Mouse (Mus musculus) embryonic stem cell, embryonic (primary cell): ENCODE data around the gene Ncf1.

Experiments used
- CTCF ChIA-PET, 4 experiments: fragments of 300-600 bp in 2 of 4; fragments of 350-600 bp in 2 of 4; sonication (Branson Sonifier 250); formaldehyde crosslinking; loops; one replicate each; lab custom pipeline; 2022; ENCODE audit warnings: inconsistent platforms in 2 of 4; lab: Charles Lee
- POLR2A ChIA-PET, 4 experiments: fragments of 300-600 bp in 2 of 4; fragments of 350-600 bp in 2 of 4; sonication (Branson Sonifier 250); formaldehyde crosslinking; loops; one replicate each; lab custom pipeline; 2022; ENCODE audit warnings: antibody characterized with exemption in 4 of 4, inconsistent platforms in 1 of 4; lab: Charles Lee

Gene Ncf1

GRCm38 (mm10) chr5:134186961-134187731 is 42.3 kb downstream of the Ncf1 start:
- POLR2A ChIA-PET: interaction anchor here in 2 of 4 experiments (0.7 to 2.8 kb wide), 7 partner anchors 9 to 183 kb away, joined by 3 to 10 read pairs (median 3); no protein-coding TSS in a partner anchor
- CTCF ChIA-PET: interaction anchor here in 3 of 4 experiments (0.6 to 2.0 kb wide), 13 partner anchors 12 to 385 kb away, joined by 3 to 8 read pairs (median 3); no protein-coding TSS in a partner anchor

GRCm38 (mm10) chr5:134186059-134186458 is 43.4 kb downstream of the Ncf1 start:
- POLR2A ChIA-PET: interaction anchor here in 3 of 4 experiments (0.6 to 3.5 kb wide), 13 partner anchors 8 to 187 kb away, joined by 3 to 23 read pairs (median 3); partner anchors contain the start of gene Rcc1l (in 1 of the 3)
- CTCF ChIA-PET: interaction anchor here in 1 of 4 experiments (0.8 to 2.0 kb wide), 4 partner anchors 154 to 188 kb away, joined by 3 to 5 read pairs (median 4); no protein-coding TSS in a partner anchor

GRCm38 (mm10) chr5:134183880-134184808 is 45.3 kb downstream of the Ncf1 start, which contains the start of gene Gtf2ird2:
Gtf2ird2 (plus strand) TSS chr5:134184019.
- ChIA-PET POLR2A (interaction anchor here (0.6 to 3.5 kb wide), 49 partner anchors 8 to 749 kb away, joined by 3 to 23 read pairs (median 3); partner anchors contain the start of gene Rcc1l (in 1 of the 4)), CTCF (interaction anchor here in 3 of 4 experiments (0.5 to 1.0 kb wide), 6 partner anchors 11 to 310 kb away, joined by 3 to 5 read pairs (median 4); no protein-coding TSS in a partner anchor)

DNA sequence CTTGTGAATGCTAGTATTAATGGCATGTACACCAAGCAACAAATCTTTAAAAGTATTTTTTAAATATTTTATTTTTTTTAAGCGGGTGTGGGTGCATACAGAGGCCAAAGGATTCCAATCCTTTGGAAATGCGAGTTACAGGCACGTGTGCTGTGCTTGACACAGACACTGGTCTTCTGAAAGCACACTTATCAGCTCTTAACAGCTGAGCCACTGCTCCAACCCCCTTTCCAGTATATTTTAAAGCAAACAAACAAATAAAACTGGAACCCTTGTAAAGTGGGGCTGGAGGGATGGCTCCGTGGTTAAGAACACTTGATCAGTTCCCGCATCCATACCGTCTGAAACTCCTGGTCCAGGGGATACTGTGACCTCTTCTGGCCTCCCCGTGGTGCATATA is 46.3 kb downstream of the Ncf1 start:
- POLR2A ChIA-PET: interaction anchor here in 3 of 4 experiments (0.6 to 3.5 kb wide), 34 partner anchors 8 to 1811 kb away, joined by 3 to 23 read pairs (median 4); partner anchors contain the start of gene Rcc1l (in 1 of the 3)
- CTCF ChIA-PET: interaction anchor here in 1 of 4 experiments (0.6 kb wide), 1 partner anchor 55 kb away, joined by 6 read pairs; no protein-coding TSS in a partner anchor

GRCm38 (mm10) chr5:134182735-134183134 is 46.7 kb downstream of the Ncf1 start:
- ChIA-PET POLR2A (interaction anchor here in 3 of 4 experiments (0.7 to 3.5 kb wide), 23 partner anchors 8 to 191 kb away, joined by 3 to 23 read pairs (median 3); partner anchors contain the start of gene Rcc1l (in 1 of the 3)), CTCF (interaction anchor here in 1 of 4 experiments (0.6 kb wide), 1 partner anchor 95 kb away, joined by 4 read pairs; no protein-coding TSS in a partner anchor)

- POLR2A ChIA-PET: interaction anchor here in 3 of 4 experiments (0.6 to 3.5 kb wide), 19 partner anchors 7 to 895 kb away, joined by 3 to 23 read pairs (median 3); partner anchors contain the start of gene Rcc1l (in 1 of the 3)
- CTCF ChIA-PET: interaction anchor here in 1 of 4 experiments (0.6 kb wide), 1 partner anchor 96 kb away, joined by 4 read pairs; no protein-coding TSS in a partner anchor
These were observed 47.3 kb downstream of the Ncf1 start for GRCm38 (mm10) chr5:134182172-134182571.

DNA sequence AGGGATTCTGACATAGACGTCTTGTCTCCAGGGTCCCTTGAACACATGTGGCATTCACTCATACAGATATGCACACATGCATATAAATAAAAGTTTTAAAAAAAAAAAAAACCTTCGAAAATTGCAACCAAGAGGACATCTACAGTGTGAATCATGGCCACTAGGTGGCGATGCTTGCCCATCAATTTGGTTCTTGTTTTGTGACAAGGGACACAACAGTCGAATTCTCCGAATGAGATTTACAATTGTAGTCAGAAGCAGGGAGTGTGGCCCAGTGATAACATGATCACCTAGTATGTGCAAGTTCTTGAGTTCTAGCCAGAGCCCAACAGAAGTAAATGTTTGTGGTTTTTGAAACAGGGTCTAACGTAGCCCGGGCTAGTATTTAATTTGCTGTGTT is 49.6 kb downstream of the Ncf1 start:
- CTCF ChIA-PET: interaction anchor here (0.7 to 1.9 kb wide), 6 partner anchors 18 to 310 kb away, joined by 3 to 10 read pairs (median 4); no protein-coding TSS in a partner anchor

GRCm38 (mm10) chr5:134178536-134178935 is 50.9 kb downstream of the Ncf1 start:
- CTCF ChIA-PET: interaction anchor here (0.6 to 1.9 kb wide), 8 partner anchors 49 to 313 kb away, joined by 3 to 10 read pairs (median 4); no protein-coding TSS in a partner anchor
- POLR2A ChIA-PET: interaction anchor here (0.6 to 5.5 kb wide), 35 partner anchors 8 to 788 kb away, joined by 3 to 27 read pairs (median 3); partner anchors contain the start of genes Clip2 (in 1 of the 4), Gtf2i (in 1 of the 4) and Gtf2ird1 (in 1 of the 4)

More for the DNA sequence above, 49.6 kb downstream of the Ncf1 start:
- POLR2A ChIA-PET: interaction anchor here in 3 of 4 experiments (0.9 to 2.4 kb wide), 6 partner anchors 12 to 193 kb away, joined by 3 to 10 read pairs (median 4); no protein-coding TSS in a partner anchor

GRCm38 (mm10) chr5:134176169-134176881 is 53.1 kb downstream of the Ncf1 start, which contains the start of gene Rcc1l:
Rcc1l (minus strand) TSS chr5:134176774.
- ChIA-PET POLR2A (interaction anchor here (0.6 to 5.5 kb wide), 60 partner anchors 8 to 789 kb away, joined by 3 to 27 read pairs (median 4); partner anchors contain the start of gene Gtf2ird2 (in 2 of the 4)), CTCF (interaction anchor here in 3 of 4 experiments (0.6 to 2.5 kb wide), 17 partner anchors 9 to 972 kb away, joined by 3 to 8 read pairs (median 4); no protein-coding TSS in a partner anchor)

DNA sequence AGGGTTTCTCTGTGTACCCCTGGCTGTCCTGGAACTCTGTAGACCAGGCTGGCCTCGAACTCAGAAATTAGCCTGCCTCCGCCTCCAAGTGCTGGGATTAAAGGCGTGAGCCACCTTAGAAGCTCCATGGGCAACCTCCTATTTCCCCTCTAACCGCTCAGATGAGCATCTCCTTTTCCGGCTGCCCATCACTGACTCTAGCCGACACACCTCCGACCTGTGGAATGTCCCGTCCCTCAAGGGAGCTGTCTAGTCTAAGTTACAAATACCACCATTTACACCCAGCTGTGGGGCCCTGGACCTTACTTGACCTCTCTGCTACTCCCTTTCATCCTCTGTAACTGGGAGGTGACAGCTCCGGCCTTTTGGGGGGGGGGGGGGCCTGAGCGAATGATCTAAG is 53.7 kb downstream of the Ncf1 start:
- ChIA-PET POLR2A (interaction anchor here (0.6 to 5.5 kb wide), 59 partner anchors 8 to 938 kb away, joined by 3 to 27 read pairs (median 4); partner anchors contain the start of genes Gtf2ird2 (in 2 of the 4) and Castor2 (in 1 of the 4)), CTCF (interaction anchor here (0.5 to 2.5 kb wide), 19 partner anchors 9 to 973 kb away, joined by 3 to 8 read pairs (median 4); no protein-coding TSS in a partner anchor)

GRCm38 (mm10) chr5:134173206-134173605 is 56.2 kb downstream of the Ncf1 start:
- CTCF ChIA-PET: interaction anchor here (0.5 to 1.4 kb wide), 46 partner anchors 9 to 1784 kb away, joined by 3 to 17 read pairs (median 4); partner anchors contain the start of genes Castor2 (in 2 of the 4), Gtf2ird2 (in 1 of the 4) and Limk1 (in 1 of the 4)
- POLR2A ChIA-PET: interaction anchor here in 2 of 4 experiments (0.8 to 4.7 kb wide), 10 partner anchors 11 to 318 kb away, joined by 3 to 23 read pairs (median 4); partner anchors contain the start of gene Gtf2ird2 (in 2 of the 2)

DNA sequence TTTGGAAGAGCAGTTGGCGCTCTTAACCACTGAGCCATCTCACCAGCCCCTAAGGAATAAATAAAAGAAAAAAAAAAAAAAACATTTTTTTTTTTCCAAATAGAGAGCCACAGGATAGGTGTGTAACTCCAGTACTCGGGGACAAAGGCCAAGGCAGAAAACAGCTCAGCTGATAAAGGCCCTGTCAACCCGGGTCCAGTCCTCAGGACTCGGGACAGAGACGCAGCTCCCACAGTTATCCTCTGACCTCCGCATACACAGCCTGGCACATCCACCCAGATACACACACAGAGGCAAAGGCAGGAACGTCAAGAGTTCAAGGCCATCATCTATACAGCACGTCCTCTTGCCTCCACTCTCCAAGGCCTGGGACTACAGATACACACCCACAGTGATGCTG is 59.3 kb downstream of the Ncf1 start:
- POLR2A ChIA-PET: interaction anchor here (0.5 to 2.2 kb wide), 10 partner anchors 9 to 252 kb away, joined by 3 to 9 read pairs (median 3); partner anchors contain the start of gene Castor2 (in 1 of the 4)

More for the DNA sequence above, 59.3 kb downstream of the Ncf1 start:
- CTCF ChIA-PET: interaction anchor here in 3 of 4 experiments (0.6 to 1.2 kb wide), 6 partner anchors 49 to 1733 kb away, joined by 3 to 8 read pairs (median 5); no protein-coding TSS in a partner anchor
